Mouse (Mus musculus) ES-CJ7 (cell line): ENCODE measurements around the gene Fam13c.

Experiments used
- DNase-seq: peaks from one replicate; pipeline ENCODE4 v3.0.0; 2011; ENCODE audit warnings: low read depth, low spot score

Fam13c gene

GRCm38 (mm10) chr10:70599126-70599924 is 159.0 kb downstream of the Fam13c start:
- DNase-seq: peak; percentile 94

GRCm38 (mm10) chr10:70599925-70600305 is 159.6 kb downstream of the Fam13c start:
- DNase-seq: peak; percentile 22
